Mouse (Mus musculus): ENCODE results near the gene Selenoo. TPM values are rescaled to one million over a fixed set of nuclear protein-coding genes. Genes with fewer than 3 reads are reported as not detected.

The Selenoo gene
- polyA plus RNA-seq, 1 experiment: 3.7 TPM

GRCm38 (mm10) chr15:89075478-89076147 is 13.3 kb upstream of the Selenoo start:
- Histone ChIP-seq H3K4me1 (peaks cover 64% of the 10 kb centered on the region), H3K9me3 (no peaks in the 10 kb centered on the region), H3K27me3 (replicated peaks) (peaks cover 31% of the 10 kb centered on the region), H3K36me3 (replicated peaks; ENCODE audit: low read length) (peaks cover 17% of the 10 kb centered on the region), H3K4me3 (replicated peaks) (peak overlapping the region; percentile 97)
- TF ChIP-seq FLI1 (IDR thresholded peaks at IDR 0.05; ENCODE audit: low read length) (no peak), GATA1 (IDR thresholded peaks at IDR 0.05; ENCODE audit: borderline replicate concordance, low read length) (no peak)

- H3K27me3 ChIP-seq (replicated peaks): peaks cover 24% of the 10 kb centered on the region
- peaks cover 70% of the 10 kb centered on the region for H3K4me1 ChIP-seq
- H3K4me3 ChIP-seq (replicated peaks): peak overlapping the region; percentile 97
- peaks cover 23% of the 10 kb centered on the region for H3K36me3 ChIP-seq (replicated peaks; ENCODE audit: low read length)
- no peaks in the 10 kb centered on the region for H3K9me3 ChIP-seq
- no peak for TF ChIP-seq FLI1 (IDR thresholded peaks at IDR 0.05; ENCODE audit: low read length)
- no peak for TF ChIP-seq GATA1 (IDR thresholded peaks at IDR 0.05; ENCODE audit: borderline replicate concordance, low read length)
These were observed 12.6 kb upstream of the Selenoo start for GRCm38 (mm10) chr15:89076156-89076731.

- Histone ChIP-seq H3K27me3 (replicated peaks) (peaks cover 7% of the 10 kb centered on the region), H3K4me1 (peaks cover 85% of the 10 kb centered on the region), H3K4me3 (replicated peaks) (peak overlapping the region; percentile 97), H3K36me3 (replicated peaks; ENCODE audit: low read length) (peaks cover 44% of the 10 kb centered on the region), H3K9me3 (no peaks in the 10 kb centered on the region)
- TF ChIP-seq FLI1 (IDR thresholded peaks at IDR 0.05; ENCODE audit: low read length): no peak
- TF ChIP-seq GATA1 (IDR thresholded peaks at IDR 0.05; ENCODE audit: borderline replicate concordance, low read length): no peak
These were observed 10.6 kb upstream of the Selenoo start for GRCm38 (mm10) chr15:89078208-89078836.

GRCm38 (mm10) chr15:89083906-89084305 is 5.0 kb upstream of the Selenoo start:
- Histone ChIP-seq H3K27me3 (replicated peaks) (no peaks in the 10 kb centered on the region), H3K4me3 (replicated peaks) (no peak overlapping the region), H3K9me3 (no peaks in the 10 kb centered on the region), H3K36me3 (replicated peaks; ENCODE audit: low read length) (peaks cover 84% of the 10 kb centered on the region), H3K4me1 (peaks cover 75% of the 10 kb centered on the region)
- TF ChIP-seq GATA1 (IDR thresholded peaks at IDR 0.05; ENCODE audit: borderline replicate concordance, low read length) (no peak), FLI1 (IDR thresholded peaks at IDR 0.05; ENCODE audit: low read length) (no peak)

- Histone ChIP-seq H3K36me3 (replicated peaks; ENCODE audit: low read length) (peaks cover 76% of the 10 kb centered on the region), H3K4me3 (replicated peaks) (no peak overlapping the region), H3K4me1 (peaks cover 71% of the 10 kb centered on the region), H3K9me3 (no peaks in the 10 kb centered on the region), H3K27me3 (replicated peaks) (no peaks in the 10 kb centered on the region)
- TF ChIP-seq FLI1 (IDR thresholded peaks at IDR 0.05; ENCODE audit: low read length): no peak
- TF ChIP-seq GATA1 (IDR thresholded peaks at IDR 0.05; ENCODE audit: borderline replicate concordance, low read length): no peak
These were observed 4.1 kb upstream of the Selenoo start for GRCm38 (mm10) chr15:89084826-89085225.

GRCm38 (mm10) chr15:89089248-89090051 is 566 bp downstream of the Selenoo start:
- H3K4me3 ChIP-seq (replicated peaks): peak overlapping the region; percentile 96
- no peak for TF ChIP-seq FLI1 (IDR thresholded peaks at IDR 0.05; ENCODE audit: low read length)
- no peak for TF ChIP-seq GATA1 (IDR thresholded peaks at IDR 0.05; ENCODE audit: borderline replicate concordance, low read length)
- H3K9me3 ChIP-seq: no peaks in the 10 kb centered on the region
- H3K27me3 ChIP-seq (replicated peaks): no peaks in the 10 kb centered on the region
- H3K4me1 ChIP-seq: peaks cover 50% of the 10 kb centered on the region
- H3K36me3 ChIP-seq (replicated peaks; ENCODE audit: low read length): peaks cover 66% of the 10 kb centered on the region

GRCm38 (mm10) chr15:89090662-89091061 is 1.8 kb downstream of the Selenoo start:
- Histone ChIP-seq H3K36me3 (replicated peaks; ENCODE audit: low read length) (peaks cover 66% of the 10 kb centered on the region), H3K4me3 (replicated peaks) (no peak overlapping the region), H3K27me3 (replicated peaks) (no peaks in the 10 kb centered on the region), H3K9me3 (no peaks in the 10 kb centered on the region), H3K4me1 (peaks cover 44% of the 10 kb centered on the region)
- TF ChIP-seq GATA1 (IDR thresholded peaks at IDR 0.05; ENCODE audit: borderline replicate concordance, low read length) (no peak), FLI1 (IDR thresholded peaks at IDR 0.05; ENCODE audit: low read length) (no peak)

GRCm38 (mm10) chr15:89092181-89092580 is 3.3 kb downstream of the Selenoo start:
- TF ChIP-seq GATA1 (IDR thresholded peaks at IDR 0.05; ENCODE audit: borderline replicate concordance, low read length): no peak
- no peak for TF ChIP-seq FLI1 (IDR thresholded peaks at IDR 0.05; ENCODE audit: low read length)
- Histone ChIP-seq H3K4me3 (replicated peaks) (no peak overlapping the region), H3K4me1 (peaks cover 38% of the 10 kb centered on the region), H3K27me3 (replicated peaks) (no peaks in the 10 kb centered on the region), H3K36me3 (replicated peaks; ENCODE audit: low read length) (peaks cover 66% of the 10 kb centered on the region), H3K9me3 (no peaks in the 10 kb centered on the region)

- Histone ChIP-seq H3K27me3 (replicated peaks) (no peaks in the 10 kb centered on the region), H3K36me3 (replicated peaks; ENCODE audit: low read length) (peaks cover 100% of the 10 kb centered on the region), H3K4me1 (peaks cover 10% of the 10 kb centered on the region; the same call in 1 of the 2 replicates), H3K9me3 (no peaks in the 10 kb centered on the region), H3K4me3 (replicated peaks) (no peak overlapping the region)
- TF ChIP-seq GATA1 (IDR thresholded peaks at IDR 0.05; ENCODE audit: borderline replicate concordance, low read length) (no peak), FLI1 (IDR thresholded peaks at IDR 0.05; ENCODE audit: low read length) (no peak)
These were observed 8.6 kb downstream of the Selenoo start for GRCm38 (mm10) chr15:89097450-89097849.
